Mouse (Mus musculus): ENCODE results near the gene Wnt3a. TPM values are rescaled to one million over a fixed set of nuclear protein-coding genes. Genes with fewer than 3 reads are reported as not detected.
A peak's percentile ranks its signal among the peaks of the same experiment; 100 is the strongest.

Wnt3a gene
- polyA plus RNA-seq, 1 experiment from 2014 or later = 12.6 TPM

DNA sequence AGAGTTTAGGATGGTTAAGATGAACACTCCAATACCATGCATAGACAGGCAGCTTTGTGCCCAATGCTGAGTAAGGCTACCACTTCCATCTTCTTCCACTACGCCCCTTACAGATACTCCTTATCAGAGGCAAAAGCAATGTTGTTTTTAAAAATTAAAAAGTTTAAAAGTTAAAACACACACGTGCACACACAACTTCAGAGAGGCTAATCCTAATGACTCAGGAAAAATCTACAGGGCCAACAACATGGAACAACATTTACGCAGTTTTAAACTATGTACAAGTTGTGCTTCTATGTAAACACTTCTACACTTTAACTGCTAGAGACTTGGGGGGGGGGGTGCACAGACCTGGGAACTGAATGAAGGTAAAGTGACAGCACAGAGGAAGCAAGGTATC lies 66.5 kb downstream of the Wnt3a start:
- Histone ChIP-seq H3K4me1 (ENCODE audit: insufficient read depth, low read depth, low read length) (peaks cover 57% of the 10 kb centered on the region), H3K27me3 (replicated peaks; ENCODE audit: insufficient read depth, low read length) (no peaks in the 10 kb centered on the region), H3K4me3 (ENCODE audit: low read depth, low read length) (no peak overlapping the region), H3K27ac (ENCODE audit: low read length) (no peak overlapping the region), H3K9me3 (ENCODE audit: low read length) (no peaks in the 10 kb centered on the region), H3K4me2 (replicated peaks; ENCODE audit: low read depth, low read length) (peak overlapping the region; percentile 11; the same call in 1 of the 2 replicates), H3K36me3 (ENCODE audit: insufficient read depth, low read length) (peaks cover 1% of the 10 kb centered on the region; the same call in 1 of the 2 replicates), H3K9ac (replicated peaks; ENCODE audit: low read depth) (no peak overlapping the region)
- TF ChIP-seq CTCF (IDR thresholded peaks at IDR 0.05) (no peak), EP300 (IDR thresholded peaks at IDR 0.05) (no peak)
- 55% methylated on average over 3 of the region's 3 CpGs for WGBS
- no peak for ATAC-seq
- no peak for DNase-seq (ENCODE audit: low spot score)

GRCm38 (mm10) chr11:59222306-59222705 lies 68.2 kb downstream of the Wnt3a start:
- no peak overlapping the region for H3K9ac ChIP-seq (replicated peaks; ENCODE audit: low read depth)
- no peak overlapping the region for H3K4me3 ChIP-seq (ENCODE audit: low read depth, low read length)
- no peaks in the 10 kb centered on the region for H3K27me3 ChIP-seq (replicated peaks; ENCODE audit: insufficient read depth, low read length)
- TF ChIP-seq CTCF (IDR thresholded peaks at IDR 0.05) (no peak), EP300 (IDR thresholded peaks at IDR 0.05) (no peak)
- H3K4me2 ChIP-seq (replicated peaks; ENCODE audit: low read depth, low read length) = no peak overlapping the region
- DNase-seq (ENCODE audit: low spot score) (no peak), ATAC-seq (no peak)
- H3K27ac ChIP-seq (ENCODE audit: low read length) = no peak overlapping the region
- WGBS = 70% methylated on average over 4 of the region's 4 CpGs
- H3K9me3 ChIP-seq (ENCODE audit: low read length) = no peaks in the 10 kb centered on the region
- peaks cover 61% of the 10 kb centered on the region for H3K4me1 ChIP-seq (ENCODE audit: insufficient read depth, low read depth, low read length)
- H3K36me3 ChIP-seq (ENCODE audit: insufficient read depth, low read length) = peaks cover 3% of the 10 kb centered on the region; the same call in 1 of the 2 replicates

GRCm38 (mm10) chr11:59221604-59222003 lies 68.9 kb downstream of the Wnt3a start:
- Histone ChIP-seq H3K9me3 (ENCODE audit: low read length) (no peaks in the 10 kb centered on the region), H3K36me3 (ENCODE audit: insufficient read depth, low read length) (peaks cover 3% of the 10 kb centered on the region; the same call in 1 of the 2 replicates), H3K27me3 (replicated peaks; ENCODE audit: insufficient read depth, low read length) (no peaks in the 10 kb centered on the region), H3K4me2 (replicated peaks; ENCODE audit: low read depth, low read length) (no peak overlapping the region), H3K4me3 (ENCODE audit: low read depth, low read length) (no peak overlapping the region), H3K9ac (replicated peaks; ENCODE audit: low read depth) (no peak overlapping the region), H3K27ac (ENCODE audit: low read length) (peak overlapping the region; percentile 40; the same call in 1 of the 2 replicates), H3K4me1 (ENCODE audit: insufficient read depth, low read depth, low read length) (peaks cover 59% of the 10 kb centered on the region)
- ATAC-seq (no peak), DNase-seq (ENCODE audit: low spot score) (no peak)
- no peak for TF ChIP-seq EP300 (IDR thresholded peaks at IDR 0.05)
- TF ChIP-seq CTCF (IDR thresholded peaks at IDR 0.05) = no peak

GRCm38 (mm10) chr11:59219064-59219463 lies 71.5 kb downstream of the Wnt3a start:
- no peak overlapping the region for H3K4me3 ChIP-seq (ENCODE audit: low read depth, low read length)
- peak overlapping the region; percentile 74 for H3K27ac ChIP-seq (ENCODE audit: low read length)
- H3K36me3 ChIP-seq (ENCODE audit: insufficient read depth, low read length) = peaks cover 3% of the 10 kb centered on the region; the same call in 1 of the 2 replicates
- TF ChIP-seq EP300 (IDR thresholded peaks at IDR 0.05) = no peak
- peak; percentile 76 for TF ChIP-seq CTCF (IDR thresholded peaks at IDR 0.05)
- no peak overlapping the region for H3K9ac ChIP-seq (replicated peaks; ENCODE audit: low read depth)
- ATAC-seq (no peak; the same call in 1 of the 2 replicates), DNase-seq (ENCODE audit: low spot score) (peak; percentile 45)
- peaks cover 35% of the 10 kb centered on the region for H3K4me1 ChIP-seq (ENCODE audit: insufficient read depth, low read depth, low read length)
- H3K9me3 ChIP-seq (ENCODE audit: low read length) = no peaks in the 10 kb centered on the region
- peak overlapping the region; percentile 19; the same call in 1 of the 2 replicates for H3K4me2 ChIP-seq (replicated peaks; ENCODE audit: low read depth, low read length)
- no peaks in the 10 kb centered on the region for H3K27me3 ChIP-seq (replicated peaks; ENCODE audit: insufficient read depth, low read length)

DNA sequence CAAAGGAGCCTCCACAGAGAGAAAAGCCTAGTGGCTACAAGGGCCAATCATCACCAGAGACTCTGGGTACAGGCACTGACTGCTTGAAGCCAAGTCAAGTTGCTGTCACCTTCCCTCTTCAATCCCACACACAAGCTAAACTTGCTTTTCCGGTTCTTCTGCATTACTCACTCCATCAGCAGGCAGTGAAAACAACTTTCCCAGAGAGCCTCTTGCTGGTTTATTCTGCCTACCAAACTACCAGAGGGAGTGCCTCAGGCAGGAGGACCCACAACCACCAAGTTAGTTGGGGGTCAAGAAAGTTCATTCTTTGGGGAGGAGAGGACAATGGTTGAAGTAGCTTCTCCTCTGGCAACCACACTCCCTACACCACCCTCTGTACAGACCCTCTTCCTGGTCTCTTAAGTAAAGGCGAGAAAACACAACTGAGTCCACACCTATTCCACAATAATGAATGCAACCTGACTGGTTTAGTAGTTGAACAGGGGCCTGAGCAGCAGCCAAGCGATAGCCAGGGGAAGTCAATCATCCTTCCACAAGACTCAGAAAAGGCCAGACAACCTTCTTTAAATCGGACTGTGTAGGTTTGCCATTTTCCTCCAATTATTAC lies 72.1 kb downstream of the Wnt3a start:
- Histone ChIP-seq H3K36me3 (ENCODE audit: insufficient read depth, low read length) (peaks cover 3% of the 10 kb centered on the region; the same call in 1 of the 2 replicates), H3K4me2 (replicated peaks; ENCODE audit: low read depth, low read length) (peak overlapping the region; percentile 19; the same call in 1 of the 2 replicates), H3K4me1 (ENCODE audit: insufficient read depth, low read depth, low read length) (peaks cover 31% of the 10 kb centered on the region), H3K9ac (replicated peaks; ENCODE audit: low read depth) (no peak overlapping the region), H3K27me3 (replicated peaks; ENCODE audit: insufficient read depth, low read length) (no peaks in the 10 kb centered on the region), H3K4me3 (ENCODE audit: low read depth, low read length) (no peak overlapping the region), H3K27ac (ENCODE audit: low read length) (peak overlapping the region; percentile 74), H3K9me3 (ENCODE audit: low read length) (no peaks in the 10 kb centered on the region)
- ATAC-seq = peak; percentile 93
- 58% methylated on average over 4 of the region's 4 CpGs for WGBS
- peak; percentile 88 for TF ChIP-seq EP300 (IDR thresholded peaks at IDR 0.05)
- no peak for TF ChIP-seq CTCF (IDR thresholded peaks at IDR 0.05)
- peak; percentile 95 for DNase-seq (ENCODE audit: low spot score)

- DNase-seq (ENCODE audit: low spot score) = no peak
- Histone ChIP-seq H3K4me3 (ENCODE audit: low read depth, low read length) (no peak overlapping the region), H3K27ac (ENCODE audit: low read length) (peak overlapping the region; percentile 74), H3K9me3 (ENCODE audit: low read length) (no peaks in the 10 kb centered on the region), H3K27me3 (replicated peaks; ENCODE audit: insufficient read depth, low read length) (no peaks in the 10 kb centered on the region), H3K36me3 (ENCODE audit: insufficient read depth, low read length) (peaks cover 3% of the 10 kb centered on the region; the same call in 1 of the 2 replicates), H3K4me1 (ENCODE audit: insufficient read depth, low read depth, low read length) (peaks cover 20% of the 10 kb centered on the region), H3K4me2 (replicated peaks; ENCODE audit: low read depth, low read length) (no peak overlapping the region), H3K9ac (replicated peaks; ENCODE audit: low read depth) (no peak overlapping the region)
- WGBS = 59% methylated on average over 3 of the region's 3 CpGs
- no peak for TF ChIP-seq EP300 (IDR thresholded peaks at IDR 0.05)
- no peak for TF ChIP-seq CTCF (IDR thresholded peaks at IDR 0.05)
- no peak for ATAC-seq
Observed at GRCm38 (mm10) chr11:59216955-59217354, 73.6 kb downstream of the Wnt3a start.

Measured in lung, postnatal 0 days (tissue).